Mouse (Mus musculus) neural tube, embryonic 13.5 days (tissue): ENCODE data around the gene Fam3a. TPM values are rescaled to one million over a fixed set of nuclear protein-coding genes. Genes with fewer than 3 reads are reported as not detected.
"Not testable (repeated sequence)": the region's sequence is repeated elsewhere in the genome, so short reads cannot be mapped to it uniquely, and the experiment has no call there.

Experiments
- ATAC-seq: fragments of 200-750 bp; cut with Nextera tagmentation; 2 replicates; pipeline ENCODE4 v1.8.0; 2017; ENCODE audit warnings: low read depth, mild to moderate bottlenecking, moderate TSS enrichment, moderate library complexity
- H3K27ac ChIP-seq: fragments of 300-500 bp; sonication (generic); replicated peaks from 2 replicates; pipeline ENCODE4 v1.5.1; 2015; ENCODE audit warnings: moderate library complexity, mild to moderate bottlenecking, inconsistent platforms
- H3K27me3 ChIP-seq: fragments of 300-500 bp; sonication (generic); 2 replicates; pipeline ENCODE4 v1.6.1; 2015; ENCODE audit warnings: mild to moderate bottlenecking, inconsistent platforms
- H3K36me3 ChIP-seq: fragments of 300-500 bp; sonication (generic); 2 replicates; pipeline ENCODE4 v1.6.1; 2015; ENCODE audit warnings: mild to moderate bottlenecking, inconsistent platforms
- H3K4me1 ChIP-seq: fragments of 300-500 bp; sonication (generic); replicated peaks from 2 replicates; pipeline ENCODE4 v1.6.1; 2015; ENCODE audit warnings: inconsistent platforms
- H3K4me2 ChIP-seq: fragments of 300-500 bp; sonication (generic); 2 replicates; pipeline ENCODE4 v1.6.1; 2015; ENCODE audit warnings: inconsistent platforms, mild to moderate bottlenecking, moderate library complexity
- H3K4me3 ChIP-seq: fragments of 300-500 bp; sonication (generic); 2 replicates; pipeline ENCODE4 v1.5.1; 2015; ENCODE audit warnings: mild to moderate bottlenecking, inconsistent platforms
- H3K9ac ChIP-seq: fragments of 300-500 bp; sonication (generic); 2 replicates; pipeline ENCODE4 v1.6.1; 2015; ENCODE audit warnings: moderate library complexity, mild to moderate bottlenecking, inconsistent platforms
- H3K9me3 ChIP-seq: fragments of 300-500 bp; sonication (generic); 2 replicates; pipeline ENCODE4 v1.6.1; 2016; ENCODE audit warnings: inconsistent platforms
- WGBS: fragments of 180-500 bp; shearing (Covaris S2); methylation state at CpG from one replicate; pipeline ENCODE4 v1.1.7; 2015; 5-methylcytosine and 5-hydroxymethylcytosine counted together
- polyA plus RNA-seq: library from polyadenylated mRNA; unstranded; fragments of >200 nt; fragmentation: Nextera tagmentation; extraction: Ambion mirVana; gene quantifications from 2 replicates; pipeline ENCODE4 v1.2.1, GENCODE M21; 2015

Fam3a gene
- polyA plus RNA-seq, 1 experiment from 2014 or later = 34.4 TPM

- H3K4me2 ChIP-seq = no peak overlapping the region
- H3K4me1 ChIP-seq = no peaks in the 10 kb centered on the region
- no peaks in the 10 kb centered on the region for H3K9me3 ChIP-seq
- H3K27me3 ChIP-seq = no peaks in the 10 kb centered on the region
- 90% methylated on average over 2 of the region's 2 CpGs for WGBS
- ATAC-seq = no peak
- no peak overlapping the region for H3K4me3 ChIP-seq
- no peak overlapping the region for H3K27ac ChIP-seq
- H3K9ac ChIP-seq = no peak overlapping the region
- H3K36me3 ChIP-seq = 0 out of 2 replicates have a peak, but pooled peaks cover 17% of the 10 kb centered on the region
Measured at GRCm38 (mm10) chrX:74384451-74384850, 8.6 kb downstream of the Fam3a start.

- H3K27ac ChIP-seq = no peak within 1 kb of the TSS
- no peaks in the 10 kb centered on the region for H3K27me3 ChIP-seq
- 24% methylated on average over 32 of the region's 32 CpGs for WGBS
- H3K9ac ChIP-seq = peak within 1 kb of the TSS; percentile 67
- no peaks in the 10 kb centered on the region for H3K9me3 ChIP-seq
- 0 out of 2 replicates have a peak, but pooled peaks cover 6% of the 10 kb centered on the region for H3K36me3 ChIP-seq
- peak within 1 kb of the TSS; percentile 62 for H3K4me2 ChIP-seq
- H3K4me3 ChIP-seq = peak within 1 kb of the TSS; percentile 45
- peaks cover 7% of the 10 kb centered on the region; the same call in 1 of the 2 replicates for H3K4me1 ChIP-seq
- peak; percentile 88 for ATAC-seq
Measured at GRCm38 (mm10) chrX:74372888-74373549, 20.1 kb downstream of the Fam3a start, which contains the start of the genes Ubl4a and Slc10a3. TSS of gene Ubl4a (minus strand) at chrX:74373218. TSS of gene Slc10a3 (minus strand) at chrX:74373349.

GRCm38 (mm10) chrX:74368209-74368909 lies 24.7 kb downstream of the Fam3a start:
- Histone ChIP-seq H3K4me3 (peak overlapping the region; percentile 58), H3K4me1 (peaks cover 19% of the 10 kb centered on the region), H3K4me2 (peak overlapping the region; percentile 67), H3K27ac (peak overlapping the region; percentile 83), H3K36me3 (0 out of 2 replicates have a peak, but pooled peaks cover 6% of the 10 kb centered on the region), H3K9ac (peak overlapping the region; percentile 86), H3K9me3 (no peaks in the 10 kb centered on the region), H3K27me3 (no peaks in the 10 kb centered on the region)
- 17% methylated on average over 32 of the region's 49 CpGs for WGBS
- ATAC-seq = peak; percentile 84

GRCm38 (mm10) chrX:74367512-74367911 lies 25.6 kb downstream of the Fam3a start:
- 73% methylated on average over 10 of the region's 10 CpGs for WGBS
- H3K4me2 ChIP-seq = peak overlapping the region; percentile 67
- no peak overlapping the region for H3K27ac ChIP-seq
- ATAC-seq = 0 out of 2 replicates have a peak, but pooled peaks have one; percentile 11
- H3K4me1 ChIP-seq = peaks cover 16% of the 10 kb centered on the region
- H3K9ac ChIP-seq = peak overlapping the region; percentile 86
- no peaks in the 10 kb centered on the region for H3K27me3 ChIP-seq
- no peaks in the 10 kb centered on the region for H3K9me3 ChIP-seq
- H3K36me3 ChIP-seq = 0 out of 2 replicates have a peak, but pooled peaks cover 6% of the 10 kb centered on the region
- peak overlapping the region; percentile 58 for H3K4me3 ChIP-seq

- WGBS = 54% methylated on average over 11 of the region's 11 CpGs
- no peak overlapping the region for H3K9ac ChIP-seq
- H3K27me3 ChIP-seq = no peaks in the 10 kb centered on the region
- ATAC-seq = no peak
- H3K9me3 ChIP-seq = no peaks in the 10 kb centered on the region
- H3K36me3 ChIP-seq = no peaks in the 10 kb centered on the region
- no peak overlapping the region for H3K4me3 ChIP-seq
- no peak overlapping the region for H3K4me2 ChIP-seq
- H3K27ac ChIP-seq = no peak overlapping the region
- H3K4me1 ChIP-seq = no peaks in the 10 kb centered on the region
Measured at GRCm38 (mm10) chrX:74359171-74359570, 33.9 kb downstream of the Fam3a start.

- H3K9ac ChIP-seq, H3K4me2 ChIP-seq, H3K9me3 ChIP-seq, H3K36me3 ChIP-seq, ATAC-seq, H3K4me1 ChIP-seq, H3K27me3 ChIP-seq, H3K4me3 ChIP-seq, H3K27ac ChIP-seq: not testable (repeated sequence)
- 82% methylated on average over 3 of the region's 3 CpGs for WGBS
Measured at GRCm38 (mm10) chrX:74357069-74357468, 36.0 kb downstream of the Fam3a start.

- peak within 1 kb of the TSS; percentile 76 for H3K27ac ChIP-seq
- 38% methylated on average over 5 of the region's 22 CpGs for WGBS
Measured at GRCm38 (mm10) chrX:74353467-74353770, 39.7 kb downstream of the Fam3a start, which contains the start of gene Lage3. TSS of gene Lage3 (minus strand) at chrX:74353618.

GRCm38 (mm10) chrX:74352645-74353466 lies 40.2 kb downstream of the Fam3a start:
- Histone ChIP-seq H3K27me3 (no peaks in the 10 kb centered on the region), H3K4me3 (peak overlapping the region; percentile 46), H3K9ac (peak overlapping the region; percentile 74), H3K27ac (peak overlapping the region; percentile 76), H3K4me1 (peaks cover 6% of the 10 kb centered on the region; the same call in 1 of the 2 replicates), H3K4me2 (peak overlapping the region; percentile 61), H3K9me3 (no peaks in the 10 kb centered on the region), H3K36me3 (no peaks in the 10 kb centered on the region)
- WGBS = 34% methylated on average over 13 of the region's 13 CpGs
- peak; percentile 62 for ATAC-seq

More at GRCm38 (mm10) chrX:74353467-74353770, 39.7 kb downstream of the Fam3a start, which contains the start of gene Lage3:
- H3K4me2 ChIP-seq = peak within 1 kb of the TSS; percentile 61
- H3K9me3 ChIP-seq = no peaks in the 10 kb centered on the region
- ATAC-seq = peak; percentile 91
- H3K27me3 ChIP-seq = no peaks in the 10 kb centered on the region
- H3K9ac ChIP-seq = peak within 1 kb of the TSS; percentile 74
- no peaks in the 10 kb centered on the region for H3K36me3 ChIP-seq
- peaks cover 6% of the 10 kb centered on the region; the same call in 1 of the 2 replicates for H3K4me1 ChIP-seq
- H3K4me3 ChIP-seq = peak within 1 kb of the TSS; percentile 46

Other genes with a start within 250 kb of the Fam3a start
- not detected in 2 replicates for gene Tex28, start 225.4 kb downstream of the Fam3a start, polyA plus RNA-seq
- gene Tktl1, start 216.0 kb downstream of the Fam3a start, polyA plus RNA-seq = 0.07 TPM in 1 of 2 replicates, not detected in the other
- 90.3 and 102 TPM in 2 replicates for gene Flna, start 143.5 kb downstream of the Fam3a start, polyA plus RNA-seq
- 16.3 and 16.6 TPM in 2 replicates for gene Emd, start 138.6 kb downstream of the Fam3a start, polyA plus RNA-seq
- 582 and 609 TPM in 2 replicates for gene Rpl10, start 122.5 kb downstream of the Fam3a start, polyA plus RNA-seq
- 80.2 and 86.0 TPM in 2 replicates for gene Taz, start 111.4 kb downstream of the Fam3a start, polyA plus RNA-seq
- gene Dnase1l1, start 110.9 kb downstream of the Fam3a start, polyA plus RNA-seq = 3.4 and 4.5 TPM in 2 replicates
- gene Atp6ap1, start 96.2 kb downstream of the Fam3a start, polyA plus RNA-seq = 215 and 225 TPM in 2 replicates
- 915 and 943 TPM in 2 replicates for gene Gdi1, start 88.3 kb downstream of the Fam3a start, polyA plus RNA-seq
- 54.7 and 59.9 TPM in 2 replicates for gene Fam50a, start 80.2 kb downstream of the Fam3a start, polyA plus RNA-seq
- gene Plxna3, start 64.2 kb downstream of the Fam3a start, polyA plus RNA-seq = 48.2 and 48.3 TPM in 2 replicates
- gene Lage3, start 39.7 kb downstream of the Fam3a start, polyA plus RNA-seq = 70.6 and 80.4 TPM in 2 replicates
- gene Ubl4a, start 20.1 kb downstream of the Fam3a start, polyA plus RNA-seq = 63.6 and 66.3 TPM in 2 replicates
- gene Slc10a3, start 19.9 kb downstream of the Fam3a start, polyA plus RNA-seq = 6.8 and 8.4 TPM in 2 replicates
- 16.7 and 16.8 TPM in 2 replicates for gene Ikbkg, start within 50 bp of the Fam3a start, polyA plus RNA-seq
- gene G6pdx, start 35.9 kb upstream of the Fam3a start, polyA plus RNA-seq = 53.6 and 54.0 TPM in 2 replicates
- 0.52 TPM in 1 of 2 replicates, not detected in the other for gene Gm6880, start 88.1 kb upstream of the Fam3a start, polyA plus RNA-seq
- not detected in 2 replicates for gene Olfr1326-ps1, start 181.6 kb upstream of the Fam3a start, polyA plus RNA-seq
- gene Olfr1325, start 199.4 kb upstream of the Fam3a start, polyA plus RNA-seq = not detected in 2 replicates